Mouse (Mus musculus): Measurements from ENCODE around the gene Arfgef2. TPM values are rescaled to one million over a fixed set of nuclear protein-coding genes. Genes with fewer than 3 reads are reported as not detected.

Gene Arfgef2
- polyA plus RNA-seq, 1 experiment, result 8.4 TPM

- Histone ChIP-seq H3K4me2 (ENCODE audit: low read depth) (peak overlapping the region; percentile 24), H3K36me3 (ENCODE audit: control insufficient read depth, insufficient read depth) (no peaks in the 10 kb centered on the region), H3K4me3 (no peak overlapping the region), H3K79me2 (ENCODE audit: control insufficient read depth, insufficient read depth) (no peaks in the 10 kb centered on the region), H3K27me3 (ENCODE audit: control insufficient read depth, insufficient read depth, insufficient read length) (peaks cover 11% of the 10 kb centered on the region), H3ac (ENCODE audit: control insufficient read depth, insufficient read length) (no peak overlapping the region)
- TF ChIP-seq CEBPB (IDR thresholded peaks at IDR 0.05; ENCODE audit: insufficient read depth, poor library complexity, severe bottlenecking), result peak; percentile 89
- no peak for TF ChIP-seq REST (IDR thresholded peaks at IDR 0.05; ENCODE audit: insufficient read depth, insufficient read length)
Measured at GRCm38 (mm10) chr2:166771396-166771795, 34.0 kb upstream of the Arfgef2 start.

GRCm38 (mm10) chr2:166773587-166773986 lies 31.8 kb upstream of the Arfgef2 start:
- TF ChIP-seq CEBPB (IDR thresholded peaks at IDR 0.05; ENCODE audit: insufficient read depth, poor library complexity, severe bottlenecking) (no peak), MAX (IDR thresholded peaks at IDR 0.05; ENCODE audit: low read depth) (no peak), SRF (IDR thresholded peaks at IDR 0.05; ENCODE audit: control insufficient read depth, insufficient read length, low read depth) (no peak), POLR2AphosphoS2 (IDR thresholded peaks at IDR 0.05; ENCODE audit: insufficient read length, low read depth) (no peak), REST (IDR thresholded peaks at IDR 0.05; ENCODE audit: insufficient read depth, insufficient read length) (no peak), TCF12 (IDR thresholded peaks at IDR 0.05; ENCODE audit: insufficient read depth, poor library complexity, severe bottlenecking) (no peak), MYOG (IDR thresholded peaks at IDR 0.05; ENCODE audit: control insufficient read depth in 1 of 3, insufficient read depth in 1 of 3, insufficient read length in 2 of 3, low read depth in 2 of 3) (no peak), E2F4 (IDR thresholded peaks at IDR 0.05; ENCODE audit: insufficient read depth) (no peak), TCF3 (IDR thresholded peaks at IDR 0.05; ENCODE audit: insufficient read length, low read depth) (no peak), MYOD1 (IDR thresholded peaks at IDR 0.05; ENCODE audit: control insufficient read depth in 1 of 3, insufficient read length in 2 of 3, low read depth in 2 of 3) (no peak), USF1 (IDR thresholded peaks at IDR 0.05; ENCODE audit: low read depth) (no peak), POLR2A (IDR thresholded peaks at IDR 0.05; ENCODE audit: insufficient read length, low read depth) (no peak)
- no peak overlapping the region for H3K4me2 ChIP-seq (ENCODE audit: low read depth)
- H3K4me3 ChIP-seq, result no peak overlapping the region
- H3K36me3 ChIP-seq (ENCODE audit: control insufficient read depth, insufficient read depth), result no peaks in the 10 kb centered on the region
- no peaks in the 10 kb centered on the region for H3K79me2 ChIP-seq (ENCODE audit: control insufficient read depth, insufficient read depth)
- no peak overlapping the region for H3ac ChIP-seq (ENCODE audit: control insufficient read depth, insufficient read length)
- peaks cover 14% of the 10 kb centered on the region for H3K27me3 ChIP-seq (ENCODE audit: control insufficient read depth, insufficient read depth, insufficient read length)

GRCm38 (mm10) chr2:166774275-166774674 lies 31.1 kb upstream of the Arfgef2 start:
- no peaks in the 10 kb centered on the region for H3K36me3 ChIP-seq (ENCODE audit: control insufficient read depth, insufficient read depth)
- H3K79me2 ChIP-seq (ENCODE audit: control insufficient read depth, insufficient read depth), result no peaks in the 10 kb centered on the region
- no peak overlapping the region for H3ac ChIP-seq (ENCODE audit: control insufficient read depth, insufficient read length)
- H3K4me2 ChIP-seq (ENCODE audit: low read depth), result no peak overlapping the region
- TF ChIP-seq REST (IDR thresholded peaks at IDR 0.05; ENCODE audit: insufficient read depth, insufficient read length) (no peak), SRF (IDR thresholded peaks at IDR 0.05; ENCODE audit: control insufficient read depth, insufficient read length, low read depth) (no peak), POLR2A (IDR thresholded peaks at IDR 0.05; ENCODE audit: insufficient read length, low read depth) (no peak), E2F4 (IDR thresholded peaks at IDR 0.05; ENCODE audit: insufficient read depth) (no peak), CEBPB (IDR thresholded peaks at IDR 0.05; ENCODE audit: insufficient read depth, poor library complexity, severe bottlenecking) (no peak), TCF3 (IDR thresholded peaks at IDR 0.05; ENCODE audit: insufficient read length, low read depth) (no peak), MYOG (IDR thresholded peaks at IDR 0.05; ENCODE audit: control insufficient read depth in 1 of 3, insufficient read depth in 1 of 3, insufficient read length in 2 of 3, low read depth in 2 of 3) (no peak), USF1 (IDR thresholded peaks at IDR 0.05; ENCODE audit: low read depth) (no peak), POLR2AphosphoS2 (IDR thresholded peaks at IDR 0.05; ENCODE audit: insufficient read length, low read depth) (no peak), TCF12 (IDR thresholded peaks at IDR 0.05; ENCODE audit: insufficient read depth, poor library complexity, severe bottlenecking) (no peak), MYOD1 (IDR thresholded peaks at IDR 0.05; ENCODE audit: control insufficient read depth in 1 of 3, insufficient read length in 2 of 3, low read depth in 2 of 3) (no peak), MAX (IDR thresholded peaks at IDR 0.05; ENCODE audit: low read depth) (no peak)
- no peak overlapping the region for H3K4me3 ChIP-seq
- H3K27me3 ChIP-seq (ENCODE audit: control insufficient read depth, insufficient read depth, insufficient read length), result peaks cover 14% of the 10 kb centered on the region

GRCm38 (mm10) chr2:166775357-166775893 lies 30.0 kb upstream of the Arfgef2 start:
- no peak for TF ChIP-seq POLR2A (IDR thresholded peaks at IDR 0.05; ENCODE audit: insufficient read length, low read depth)
- TF ChIP-seq CEBPB (IDR thresholded peaks at IDR 0.05; ENCODE audit: insufficient read depth, poor library complexity, severe bottlenecking), result no peak
- TF ChIP-seq MAX (IDR thresholded peaks at IDR 0.05; ENCODE audit: low read depth), result no peak
- no peak for TF ChIP-seq TCF12 (IDR thresholded peaks at IDR 0.05; ENCODE audit: insufficient read depth, poor library complexity, severe bottlenecking)
- no peak for TF ChIP-seq SRF (IDR thresholded peaks at IDR 0.05; ENCODE audit: control insufficient read depth, insufficient read length, low read depth)
- no peak for TF ChIP-seq USF1 (IDR thresholded peaks at IDR 0.05; ENCODE audit: low read depth)
- TF ChIP-seq E2F4 (IDR thresholded peaks at IDR 0.05; ENCODE audit: insufficient read depth), result no peak
- TF ChIP-seq MYOG (IDR thresholded peaks at IDR 0.05; ENCODE audit: control insufficient read depth in 1 of 3, insufficient read depth in 1 of 3, insufficient read length in 2 of 3, low read depth in 2 of 3), result no peak
- no peak for TF ChIP-seq MYOD1 (IDR thresholded peaks at IDR 0.05; ENCODE audit: control insufficient read depth in 1 of 3, insufficient read length in 2 of 3, low read depth in 2 of 3)
- no peak for TF ChIP-seq REST (IDR thresholded peaks at IDR 0.05; ENCODE audit: insufficient read depth, insufficient read length)
- TF ChIP-seq TCF3 (IDR thresholded peaks at IDR 0.05; ENCODE audit: insufficient read length, low read depth), result no peak
- no peak for TF ChIP-seq POLR2AphosphoS2 (IDR thresholded peaks at IDR 0.05; ENCODE audit: insufficient read length, low read depth)
- Histone ChIP-seq H3K4me2 (ENCODE audit: low read depth) (no peak overlapping the region), H3K27me3 (ENCODE audit: control insufficient read depth, insufficient read depth, insufficient read length) (peaks cover 21% of the 10 kb centered on the region), H3ac (ENCODE audit: control insufficient read depth, insufficient read length) (no peak overlapping the region), H3K4me3 (no peak overlapping the region), H3K79me2 (ENCODE audit: control insufficient read depth, insufficient read depth) (no peaks in the 10 kb centered on the region), H3K36me3 (ENCODE audit: control insufficient read depth, insufficient read depth) (no peaks in the 10 kb centered on the region)

- H3K27me3 ChIP-seq (ENCODE audit: control insufficient read depth, insufficient read depth, insufficient read length), result peaks cover 27% of the 10 kb centered on the region
- H3ac ChIP-seq (ENCODE audit: control insufficient read depth, insufficient read length), result no peak overlapping the region
- no peak overlapping the region for H3K4me3 ChIP-seq
- no peak for TF ChIP-seq E2F4 (IDR thresholded peaks at IDR 0.05; ENCODE audit: insufficient read depth)
- TF ChIP-seq USF1 (IDR thresholded peaks at IDR 0.05; ENCODE audit: low read depth), result no peak
- TF ChIP-seq TCF3 (IDR thresholded peaks at IDR 0.05; ENCODE audit: insufficient read length, low read depth), result no peak
- TF ChIP-seq CEBPB (IDR thresholded peaks at IDR 0.05; ENCODE audit: insufficient read depth, poor library complexity, severe bottlenecking), result no peak
- H3K4me2 ChIP-seq (ENCODE audit: low read depth), result no peak overlapping the region
- H3K79me2 ChIP-seq (ENCODE audit: control insufficient read depth, insufficient read depth), result no peaks in the 10 kb centered on the region
- no peaks in the 10 kb centered on the region for H3K36me3 ChIP-seq (ENCODE audit: control insufficient read depth, insufficient read depth)
Measured at GRCm38 (mm10) chr2:166776272-166776671, 29.1 kb upstream of the Arfgef2 start.

Data from myocyte (in vitro differentiated cells).